Mouse (Mus musculus): Measurements from ENCODE around the gene Rcvrn. TPM values are rescaled to one million over a fixed set of nuclear protein-coding genes. Genes with fewer than 3 reads are reported as not detected.
A peak's percentile ranks its signal among the peaks of the same experiment; 100 is the strongest.

Rcvrn gene
- polyA plus RNA-seq, 1 experiment from 2014 or later = not detected

DNA sequence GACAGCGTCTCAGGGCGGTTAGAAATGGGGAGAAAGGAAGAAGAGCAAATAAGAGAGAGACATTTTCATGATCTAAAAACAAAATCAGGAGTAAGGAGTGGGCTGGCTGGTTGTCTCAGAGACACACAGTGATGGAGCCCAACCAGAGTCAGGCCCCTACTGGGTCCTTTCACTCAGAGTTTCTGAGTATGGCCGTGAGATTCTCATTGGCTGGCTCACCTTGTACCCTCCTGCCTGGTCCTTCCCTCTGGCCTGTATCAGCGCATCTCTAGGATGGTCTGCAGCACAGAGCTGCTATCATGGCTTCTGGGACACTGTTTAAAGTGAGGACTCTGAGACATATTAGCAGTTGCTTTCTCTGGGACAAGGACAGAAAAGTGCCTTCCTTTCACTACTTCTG lies 40.6 kb upstream of the Rcvrn start:
- H3K9ac ChIP-seq (ENCODE audit: low read length) = no peak overlapping the region
- no peak for ATAC-seq (ENCODE audit: insufficient read depth, low FRiP score, low TSS enrichment)

DNA sequence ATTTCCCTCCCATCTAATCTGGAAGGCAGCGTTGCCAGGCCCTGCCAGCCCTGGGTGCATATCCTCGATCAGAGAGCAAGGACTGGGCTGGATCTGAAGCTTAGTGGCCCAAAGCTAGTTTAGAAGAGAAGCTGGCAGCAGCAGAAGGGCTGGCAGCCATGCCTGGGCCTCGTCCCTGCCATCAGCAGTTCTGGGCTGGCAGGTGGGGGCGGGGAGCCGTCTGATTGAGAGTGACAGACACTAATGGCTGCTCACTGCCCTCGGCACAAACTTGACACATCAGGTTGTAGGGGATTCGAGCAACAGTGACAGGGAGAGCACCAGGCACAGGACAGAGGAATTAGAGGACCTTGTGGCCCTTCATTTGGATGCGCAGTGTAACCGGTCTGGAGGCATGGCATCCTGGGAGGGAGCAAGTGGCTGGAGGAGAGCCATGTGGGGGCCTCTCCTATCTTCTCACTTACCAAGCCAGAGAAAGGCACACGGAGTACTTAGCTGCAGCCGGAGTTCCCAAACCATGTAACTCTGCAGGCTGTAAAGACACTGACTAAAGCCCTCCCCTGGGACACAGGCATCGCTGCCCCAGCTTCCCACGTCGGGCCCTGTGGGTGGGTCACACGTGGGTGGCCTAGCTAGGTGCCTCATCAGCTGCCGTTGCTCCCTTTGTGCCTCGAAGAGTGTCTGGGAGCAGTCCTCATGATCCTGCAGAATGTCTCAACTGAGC lies 39.7 kb upstream of the Rcvrn start:
- no peaks in the 10 kb centered on the region for H3K36me3 ChIP-seq (ENCODE audit: control insufficient read depth, insufficient read depth, low read length)
- 74% methylated on average over 17 of the region's 17 CpGs for WGBS
- no peak overlapping the region for H3K27ac ChIP-seq (ENCODE audit: low read depth, low read length)
- peaks cover 8% of the 10 kb centered on the region; the same call in 1 of the 2 replicates for H3K4me1 ChIP-seq (ENCODE audit: control insufficient read depth, insufficient read depth, low read length)
- DNase-seq (ENCODE audit: low spot score) (no peak), ATAC-seq (ENCODE audit: insufficient read depth, low FRiP score, low TSS enrichment) (no peak)
- H3K9me3 ChIP-seq (ENCODE audit: control insufficient read depth, low read length) = no peaks in the 10 kb centered on the region
- no peak overlapping the region for H3K4me2 ChIP-seq (ENCODE audit: low read depth)
- H3K9ac ChIP-seq (ENCODE audit: low read length) = no peak overlapping the region; the same call in 1 of the 2 replicates
- no peaks in the 10 kb centered on the region for H3K27me3 ChIP-seq (ENCODE audit: control insufficient read depth, insufficient read depth, low read length)
- H3K4me3 ChIP-seq (ENCODE audit: low read depth, low read length) = no peak overlapping the region

More for the DNA sequence above, 40.6 kb upstream of the Rcvrn start:
- no peak overlapping the region for H3K27ac ChIP-seq (ENCODE audit: low read depth, low read length)
- 83% methylated on average over 4 of the region's 4 CpGs for WGBS
- peaks cover 8% of the 10 kb centered on the region; the same call in 1 of the 2 replicates for H3K4me1 ChIP-seq (ENCODE audit: control insufficient read depth, insufficient read depth, low read length)
- no peaks in the 10 kb centered on the region for H3K27me3 ChIP-seq (ENCODE audit: control insufficient read depth, insufficient read depth, low read length)
- H3K36me3 ChIP-seq (ENCODE audit: control insufficient read depth, insufficient read depth, low read length) = no peaks in the 10 kb centered on the region
- no peak overlapping the region for H3K4me2 ChIP-seq (ENCODE audit: low read depth)
- no peak overlapping the region for H3K4me3 ChIP-seq (ENCODE audit: low read depth, low read length)
- no peaks in the 10 kb centered on the region for H3K9me3 ChIP-seq (ENCODE audit: control insufficient read depth, low read length)
- DNase-seq (ENCODE audit: low spot score) = no peak

DNA sequence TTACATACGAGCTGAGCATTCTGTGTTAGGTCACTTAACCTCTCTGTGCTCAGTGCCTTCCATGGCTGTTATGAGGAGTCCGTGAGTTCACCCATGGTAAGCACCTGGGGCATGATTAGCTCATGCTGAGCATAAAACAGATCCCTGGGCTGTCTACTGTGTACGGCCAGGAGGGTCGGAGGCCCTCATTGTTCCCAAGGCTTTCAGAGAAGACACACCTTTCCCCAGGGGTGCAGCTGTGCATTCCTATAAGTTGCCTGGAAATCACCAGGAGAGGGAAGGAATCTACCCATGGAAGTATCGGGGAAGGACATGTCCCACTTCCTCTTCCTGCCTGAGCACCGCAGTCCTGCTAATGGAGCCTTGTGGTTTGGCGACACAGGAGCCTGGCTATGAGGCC lies 38.8 kb upstream of the Rcvrn start:
- Histone ChIP-seq H3K36me3 (ENCODE audit: control insufficient read depth, insufficient read depth, low read length) (no peaks in the 10 kb centered on the region), H3K4me3 (ENCODE audit: low read depth, low read length) (no peak overlapping the region), H3K27ac (ENCODE audit: low read depth, low read length) (no peak overlapping the region), H3K9ac (ENCODE audit: low read length) (no peak overlapping the region), H3K27me3 (ENCODE audit: control insufficient read depth, insufficient read depth, low read length) (no peaks in the 10 kb centered on the region), H3K4me2 (ENCODE audit: low read depth) (no peak overlapping the region), H3K4me1 (ENCODE audit: control insufficient read depth, insufficient read depth, low read length) (peaks cover 8% of the 10 kb centered on the region; the same call in 1 of the 2 replicates), H3K9me3 (ENCODE audit: control insufficient read depth, low read length) (no peaks in the 10 kb centered on the region)
- DNase-seq (ENCODE audit: low spot score) (no peak), ATAC-seq (ENCODE audit: insufficient read depth, low FRiP score, low TSS enrichment) (no peak)
- WGBS = 87% methylated on average over 7 of the region's 7 CpGs

DNA sequence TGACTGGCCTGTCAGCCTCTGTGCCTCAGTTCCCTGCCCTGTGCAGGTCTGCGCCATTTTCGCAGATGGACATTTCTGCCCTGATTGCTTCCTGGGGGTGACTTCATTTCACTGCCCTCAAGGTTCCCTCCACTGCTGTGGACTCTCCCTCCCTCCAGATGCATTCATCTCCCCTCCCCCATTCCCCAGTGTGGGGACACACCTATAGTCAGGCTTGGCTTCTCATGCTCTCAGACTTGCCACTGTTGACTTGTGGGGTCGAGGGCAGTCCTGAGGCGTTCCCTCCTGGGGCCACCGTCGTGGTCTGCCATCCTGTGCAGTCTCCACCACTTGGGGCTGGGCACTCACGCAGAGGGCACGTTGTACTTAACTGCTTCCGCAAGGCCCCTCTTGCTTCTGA lies 38.3 kb upstream of the Rcvrn start:
- Histone ChIP-seq H3K4me1 (ENCODE audit: control insufficient read depth, insufficient read depth, low read length) (peaks cover 8% of the 10 kb centered on the region; the same call in 1 of the 2 replicates), H3K9ac (ENCODE audit: low read length) (no peak overlapping the region), H3K27ac (ENCODE audit: low read depth, low read length) (no peak overlapping the region), H3K4me2 (ENCODE audit: low read depth) (no peak overlapping the region), H3K9me3 (ENCODE audit: control insufficient read depth, low read length) (no peaks in the 10 kb centered on the region), H3K27me3 (ENCODE audit: control insufficient read depth, insufficient read depth, low read length) (no peaks in the 10 kb centered on the region), H3K36me3 (ENCODE audit: control insufficient read depth, insufficient read depth, low read length) (no peaks in the 10 kb centered on the region), H3K4me3 (ENCODE audit: low read depth, low read length) (no peak overlapping the region)
- WGBS = 90% methylated on average over 9 of the region's 9 CpGs
- ATAC-seq (ENCODE audit: insufficient read depth, low FRiP score, low TSS enrichment) (no peak), DNase-seq (ENCODE audit: low spot score) (no peak)

DNA sequence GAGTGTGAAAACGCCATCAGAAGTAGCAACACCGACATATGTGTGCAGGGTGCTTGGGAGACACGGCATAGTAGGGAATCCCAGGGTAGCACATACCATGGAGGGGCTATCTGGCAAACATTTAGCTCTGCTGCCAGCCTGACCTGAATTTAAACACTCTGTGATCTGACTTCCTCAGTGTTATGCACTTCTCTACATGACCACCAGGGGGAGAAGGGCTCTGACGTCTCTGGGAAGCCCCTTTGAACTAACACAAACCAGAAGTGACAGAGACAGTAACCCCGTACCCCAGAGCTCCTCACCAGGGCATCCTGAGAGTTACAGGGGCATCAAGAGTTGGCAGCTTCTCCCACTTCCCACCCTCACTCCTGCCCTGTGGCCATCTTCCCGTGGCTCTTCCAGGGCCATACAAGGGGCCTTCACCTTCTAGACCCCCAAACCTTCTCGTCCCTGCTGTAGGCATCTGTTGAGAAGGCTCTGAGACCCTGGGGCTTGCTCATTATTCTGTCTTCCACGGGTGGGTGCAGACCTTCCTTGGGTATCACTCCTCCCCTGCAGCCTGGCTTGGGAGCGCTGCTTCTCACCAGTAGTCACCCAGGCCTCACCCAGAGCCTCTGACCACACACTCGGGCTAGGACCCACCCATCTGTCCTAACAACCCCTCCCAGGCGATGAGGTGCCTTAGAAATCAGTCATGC lies 37.3 kb upstream of the Rcvrn start:
- Histone ChIP-seq H3K4me1 (ENCODE audit: control insufficient read depth, insufficient read depth, low read length) (peaks cover 4% of the 10 kb centered on the region; the same call in 1 of the 2 replicates), H3K9me3 (ENCODE audit: control insufficient read depth, low read length) (no peaks in the 10 kb centered on the region), H3K9ac (ENCODE audit: low read length) (no peak overlapping the region), H3K27ac (ENCODE audit: low read depth, low read length) (no peak overlapping the region), H3K36me3 (ENCODE audit: control insufficient read depth, insufficient read depth, low read length) (no peaks in the 10 kb centered on the region), H3K4me2 (ENCODE audit: low read depth) (no peak overlapping the region), H3K4me3 (ENCODE audit: low read depth, low read length) (no peak overlapping the region), H3K27me3 (ENCODE audit: control insufficient read depth, insufficient read depth, low read length) (no peaks in the 10 kb centered on the region)
- ATAC-seq (ENCODE audit: insufficient read depth, low FRiP score, low TSS enrichment) (no peak; the same call in 1 of the 2 replicates), DNase-seq (ENCODE audit: low spot score) (peak; percentile 53)
- 48% methylated on average over 11 of the region's 11 CpGs for WGBS

DNA sequence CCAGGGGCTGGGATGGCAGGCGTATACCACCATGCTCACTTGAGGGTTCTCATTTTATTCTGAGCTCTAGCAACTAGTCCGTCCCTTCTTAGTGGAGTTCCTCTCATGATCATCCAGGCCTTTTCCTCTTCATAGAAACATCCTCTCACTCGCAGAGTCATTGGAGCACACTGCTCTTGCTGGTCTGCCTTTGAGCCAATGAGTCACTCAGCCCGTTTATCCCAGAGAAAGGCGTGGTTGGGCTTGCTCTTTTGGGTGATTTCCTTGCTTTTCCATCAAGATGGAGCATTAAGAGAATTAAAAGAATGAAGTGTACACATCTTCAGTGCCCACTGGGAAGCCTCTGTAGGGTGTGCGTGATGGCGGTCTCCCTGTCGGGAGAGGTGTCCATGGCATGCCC lies 33.7 kb upstream of the Rcvrn start:
- Histone ChIP-seq H3K4me3 (ENCODE audit: low read depth, low read length) (no peak overlapping the region), H3K27ac (ENCODE audit: low read depth, low read length) (no peak overlapping the region), H3K4me1 (ENCODE audit: control insufficient read depth, insufficient read depth, low read length) (no peaks in the 10 kb centered on the region), H3K9me3 (ENCODE audit: control insufficient read depth, low read length) (no peaks in the 10 kb centered on the region), H3K27me3 (ENCODE audit: control insufficient read depth, insufficient read depth, low read length) (no peaks in the 10 kb centered on the region), H3K36me3 (ENCODE audit: control insufficient read depth, insufficient read depth, low read length) (no peaks in the 10 kb centered on the region), H3K4me2 (ENCODE audit: low read depth) (no peak overlapping the region), H3K9ac (ENCODE audit: low read length) (no peak overlapping the region)
- DNase-seq (ENCODE audit: low spot score) (no peak), ATAC-seq (ENCODE audit: insufficient read depth, low FRiP score, low TSS enrichment) (no peak)
- WGBS = 93% methylated on average over 8 of the region's 8 CpGs

DNA sequence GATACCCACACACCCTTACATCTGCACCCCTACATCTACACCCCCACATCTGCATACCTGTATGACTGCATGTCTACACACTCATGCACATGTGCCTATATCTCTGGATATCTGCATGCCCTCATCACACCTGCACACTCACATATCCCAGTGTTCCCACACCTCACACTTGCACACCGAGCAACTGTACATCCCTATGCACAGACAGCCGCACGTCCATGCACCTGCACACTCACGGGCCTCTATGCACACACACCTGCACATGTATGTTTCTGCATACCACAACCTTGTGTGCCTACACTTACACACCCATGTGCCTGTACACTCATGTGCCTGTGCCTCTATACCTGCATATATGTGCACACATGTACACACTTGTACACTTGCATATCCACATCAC lies 31.7 kb upstream of the Rcvrn start:
- DNase-seq (ENCODE audit: low spot score) = no peak
- 92% methylated on average over 4 of the region's 4 CpGs for WGBS
- no peaks in the 10 kb centered on the region for H3K9me3 ChIP-seq (ENCODE audit: control insufficient read depth, low read length)
- no peaks in the 10 kb centered on the region for H3K36me3 ChIP-seq (ENCODE audit: control insufficient read depth, insufficient read depth, low read length)
- H3K9ac ChIP-seq (ENCODE audit: low read length) = no peak overlapping the region
- no peak overlapping the region for H3K4me3 ChIP-seq (ENCODE audit: low read depth, low read length)
- no peak overlapping the region for H3K27ac ChIP-seq (ENCODE audit: low read depth, low read length)
- H3K4me2 ChIP-seq (ENCODE audit: low read depth) = no peak overlapping the region
- ATAC-seq (ENCODE audit: insufficient read depth, low FRiP score, low TSS enrichment) = no peak
- no peaks in the 10 kb centered on the region for H3K4me1 ChIP-seq (ENCODE audit: control insufficient read depth, insufficient read depth, low read length)
- H3K27me3 ChIP-seq (ENCODE audit: control insufficient read depth, insufficient read depth, low read length) = no peaks in the 10 kb centered on the region

DNA sequence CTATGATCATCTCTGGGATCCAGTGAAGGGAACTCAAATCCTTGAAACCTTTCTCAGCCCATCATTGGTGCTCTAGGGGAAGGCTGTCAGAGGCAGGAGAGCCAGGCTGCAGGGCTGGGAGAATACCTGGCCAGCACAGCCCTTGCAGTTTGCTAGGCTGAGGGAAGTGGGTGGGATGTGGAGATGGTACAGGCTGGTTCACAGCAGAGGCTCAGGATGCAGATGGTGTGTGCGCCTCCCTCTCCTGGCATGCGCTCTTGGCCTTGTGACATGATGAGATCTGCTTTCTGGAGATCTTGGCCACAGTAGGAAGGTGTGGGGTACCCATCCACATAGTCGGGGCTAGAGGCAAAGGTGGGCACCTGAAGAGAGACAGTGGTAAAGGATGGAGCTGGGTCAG lies 30.9 kb upstream of the Rcvrn start:
- Histone ChIP-seq H3K36me3 (ENCODE audit: control insufficient read depth, insufficient read depth, low read length) (no peaks in the 10 kb centered on the region), H3K27ac (ENCODE audit: low read depth, low read length) (no peak overlapping the region), H3K9ac (ENCODE audit: low read length) (no peak overlapping the region), H3K9me3 (ENCODE audit: control insufficient read depth, low read length) (no peaks in the 10 kb centered on the region), H3K4me3 (ENCODE audit: low read depth, low read length) (no peak overlapping the region), H3K4me1 (ENCODE audit: control insufficient read depth, insufficient read depth, low read length) (no peaks in the 10 kb centered on the region), H3K4me2 (ENCODE audit: low read depth) (no peak overlapping the region), H3K27me3 (ENCODE audit: control insufficient read depth, insufficient read depth, low read length) (no peaks in the 10 kb centered on the region)
- no peak for DNase-seq (ENCODE audit: low spot score)
- 88% methylated on average over 3 of the region's 3 CpGs for WGBS
- no peak for ATAC-seq (ENCODE audit: insufficient read depth, low FRiP score, low TSS enrichment)

DNA sequence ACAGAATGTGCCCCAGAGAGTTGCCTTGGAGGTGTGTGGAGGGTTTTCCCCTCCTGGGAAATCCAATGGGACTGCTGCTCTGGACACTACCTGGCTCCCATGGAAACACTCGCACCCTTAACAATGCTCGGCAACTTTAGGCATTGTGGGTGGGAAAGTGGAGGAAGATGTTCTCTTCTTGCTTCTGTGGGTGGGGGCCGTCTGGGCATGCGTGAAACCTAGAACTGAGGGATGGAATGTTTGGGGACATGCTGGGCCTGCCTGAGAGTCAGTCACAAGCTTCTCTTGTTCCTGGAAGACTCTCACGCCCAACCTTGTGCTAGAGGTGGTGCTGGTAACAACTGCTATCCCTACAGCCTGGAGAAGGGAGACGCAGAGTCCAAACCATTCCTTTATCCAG lies 30.2 kb upstream of the Rcvrn start:
- no peak for DNase-seq (ENCODE audit: low spot score)
- WGBS = 86% methylated on average over 6 of the region's 6 CpGs

More for the DNA sequence above, 30.2 kb upstream of the Rcvrn start:
- Histone ChIP-seq H3K27ac (ENCODE audit: low read depth, low read length) (no peak overlapping the region), H3K4me2 (ENCODE audit: low read depth) (no peak overlapping the region), H3K4me3 (ENCODE audit: low read depth, low read length) (no peak overlapping the region), H3K36me3 (ENCODE audit: control insufficient read depth, insufficient read depth, low read length) (no peaks in the 10 kb centered on the region), H3K9me3 (ENCODE audit: control insufficient read depth, low read length) (no peaks in the 10 kb centered on the region), H3K9ac (ENCODE audit: low read length) (no peak overlapping the region), H3K27me3 (ENCODE audit: control insufficient read depth, insufficient read depth, low read length) (no peaks in the 10 kb centered on the region), H3K4me1 (ENCODE audit: control insufficient read depth, insufficient read depth, low read length) (no peaks in the 10 kb centered on the region)
- no peak for ATAC-seq (ENCODE audit: insufficient read depth, low FRiP score, low TSS enrichment)
